Mouse (Mus musculus) bone marrow macrophage, adult 2 months (primary cell): ENCODE measurements at regions not wholly inside any gene's neighbourhood (a gene's known extent, or its start where the extent isn't known, plus 50 kb on each side); places are given as distances from the start of the nearest gene placed in this dataset.

ENCODE experiments used
- CTCF ChIP-seq: IDR thresholded peaks from 2 replicates; pipeline ENCODE4 v1.5.1; 2012; ENCODE audit warnings: low read depth, mild to moderate bottlenecking, low read length, moderate library complexity
- POLR2A ChIP-seq: IDR thresholded peaks from 2 replicates; pipeline ENCODE4 v1.6.1; 2012; ENCODE audit warnings: mild to moderate bottlenecking, low read depth, low read length, borderline replicate concordance

- TF ChIP-seq POLR2A: no peak
- no peak for TF ChIP-seq CTCF
Observed at GRCm38 (mm10) chr17:47221068-47221796, 147.5 kb upstream of the Mrps10 start.
